21 mouse cellular contexts compared by ENCODE assay signal in genomic region chrX:155172310-155172709, GRCm38 (mm10). TPM values are rescaled to one million over a fixed set of nuclear protein-coding genes. Genes with fewer than 3 reads are reported as not detected.
A peak's percentile ranks its signal among the peaks of the same experiment; 100 is the strongest.
DNase-seq lines count a peak whose midpoint lies in the region; ATAC-seq and TF ChIP-seq lines count a peak whose summit lies in the region.
"Had no signal": no experiment of that assay in that cellular context is flagged by ENCODE, and none has a peak within 500 bp of the region (broad histone marks: within the 10 kb centered on the region; RNA-seq: fewer than 3 reads in every experiment).

No protein-coding gene starts in this region.

- no peak overlapping the region for H3K9ac ChIP-seq in liver, postnatal 0 days (replicated peaks)
- H3K9ac ChIP-seq: embryonic facial prominence, embryonic 12.5 days; liver, embryonic 13.5 days had no signal

- no peaks in the 10 kb centered on the region for H3K27me3 ChIP-seq in heart, embryonic 10.5 days (ENCODE audit: insufficient read depth, poor library complexity, severe bottlenecking)
- no peaks in the 10 kb centered on the region for H3K27me3 ChIP-seq in liver, postnatal 0 days (ENCODE audit: insufficient read depth, low read length)
- H3K27me3 ChIP-seq: embryonic facial prominence, embryonic 12.5 days; liver, embryonic 13.5 days had no signal

- no peak overlapping the region for H3K4me3 ChIP-seq in heart, embryonic 10.5 days
- no peak overlapping the region for H3K4me3 ChIP-seq in liver, postnatal 0 days (ENCODE audit: low read depth, low read length)
- H3K4me3 ChIP-seq: embryonic facial prominence, embryonic 12.5 days; liver, embryonic 13.5 days; myocyte had no signal

- no peak for TF ChIP-seq CTCF in liver, postnatal 0 days (IDR thresholded peaks at IDR 0.05; ENCODE audit: low read depth)

- no peaks in the 10 kb centered on the region for H3K4me1 ChIP-seq in heart, embryonic 10.5 days
- no peaks in the 10 kb centered on the region for H3K4me1 ChIP-seq in liver, postnatal 0 days (ENCODE audit: insufficient read depth)
- H3K4me1 ChIP-seq: embryonic facial prominence, embryonic 12.5 days; liver, embryonic 13.5 days had no signal

- H3K4me2 ChIP-seq in liver, postnatal 0 days (ENCODE audit: low read depth, low read length) = no peak overlapping the region
- H3K4me2 ChIP-seq: embryonic facial prominence, embryonic 12.5 days; liver, embryonic 13.5 days had no signal

- H3K27ac ChIP-seq in heart, embryonic 10.5 days = no peak overlapping the region
- no peak overlapping the region for H3K27ac ChIP-seq in liver, postnatal 0 days (ENCODE audit: low read depth)
- H3K27ac ChIP-seq: embryonic facial prominence, embryonic 12.5 days; liver, embryonic 13.5 days had no signal

- H3K36me3 ChIP-seq in heart, embryonic 10.5 days = no peaks in the 10 kb centered on the region
- H3K36me3 ChIP-seq in liver, postnatal 0 days (replicated peaks; ENCODE audit: insufficient read depth, low read length) = no peaks in the 10 kb centered on the region
- H3K36me3 ChIP-seq: embryonic facial prominence, embryonic 12.5 days; liver, embryonic 13.5 days had no signal

- H3K9me3 ChIP-seq in heart, embryonic 10.5 days = no peaks in the 10 kb centered on the region; the same call in 1 of the 2 replicates
- no peaks in the 10 kb centered on the region for H3K9me3 ChIP-seq in liver, postnatal 0 days (ENCODE audit: low read length)
- H3K9me3 ChIP-seq: embryonic facial prominence, embryonic 12.5 days; liver, embryonic 13.5 days had no signal

- DNase-seq in heart, adult 11 months = peak; percentile 88
- DNase-seq in heart, embryonic 10.5 days (ENCODE audit: low spot score) = no peak
- DNase-seq in urinary bladder, postnatal 14 days (ENCODE audit: low spot score) = peak; percentile 18
- DNase-seq in urinary bladder, postnatal 25 days (ENCODE audit: low spot score) = no peak
- DNase-seq in liver, postnatal 0 days = peak; percentile 12
- no peak for DNase-seq in Muller cell, postnatal 12 days (ENCODE audit: inconsistent ontology term)
- DNase-seq in adrenal gland, adult 8-10 months = no peak
- no peak for DNase-seq in right cerebral cortex, postnatal 25 days
- DNase-seq: cerebellum, postnatal 14 days; gastrocnemius, postnatal 36 days; heart, postnatal 10 days; kidney, adult 8-10 months; liver, embryonic 13.5 days; right cerebral cortex, postnatal 14 days; thymus, adult 2 months had no signal

- no peak for ATAC-seq in liver, postnatal 0 days

- TF ChIP-seq EP300 in liver, postnatal 0 days (IDR thresholded peaks at IDR 0.05; ENCODE audit: low read depth) = no peak

RNA-seq across cellular contexts. Expression of gene Sat1, which starts 43.9 kb away (rescaled TPM):
- 56.9 and 78.5 TPM in 2 replicates for polyA plus RNA-seq in heart, embryonic 10.5 days (2016; fragmentation: Nextera tagmentation; extraction: Ambion mirVana)
- 179 and 186 TPM in 2 replicates for polyA plus RNA-seq in liver, postnatal 0 days (2015; fragmentation: Nextera tagmentation; extraction: Ambion mirVana)
- total RNA-seq in adrenal gland, adult 8-10 months (2022) = 100 to 1,000 TPM; 112 to 145 (median 136) TPM

RNA-seq across cellular contexts. Expression of gene Cldn34b2, which starts 44.1 kb away (rescaled TPM):
- not detected in 2 replicates for polyA plus RNA-seq in heart, embryonic 10.5 days (2016; fragmentation: Nextera tagmentation; extraction: Ambion mirVana)
- not detected in 2 replicates for polyA plus RNA-seq in liver, postnatal 0 days (2015; fragmentation: Nextera tagmentation; extraction: Ambion mirVana)
- not detected for total RNA-seq in adrenal gland, adult 8-10 months (2022)
- total RNA-seq: gastrocnemius, postnatal 36 days; heart, postnatal 10 days; layer of hippocampus, adult 8-10 months; left cerebral cortex, postnatal 14 days; megakaryocyte-erythroid progenitor cell, adult 5-6 weeks had no signal
- polyA plus RNA-seq: C2C12; embryonic facial prominence, embryonic 12.5 days; liver, embryonic 13.5 days; myocyte; thymus, adult 2 months had no signal

Comparison
In these comparisons a context has a peak if more than half of its experiments do, and no peak if none do; other contexts are left out.
1. DNase-seq: peak in heart, adult 11 months (single experiment), urinary bladder, postnatal 14 days (single experiment) and liver, postnatal 0 days (single experiment); none in heart, embryonic 10.5 days (single experiment), urinary bladder, postnatal 25 days (single experiment), Muller cell, postnatal 12 days (single experiment), adrenal gland, adult 8-10 months (single experiment) and right cerebral cortex, postnatal 25 days (single experiment).